Mouse (Mus musculus) hematopoietic stem cell, adult 5-6 weeks (primary cell): ENCODE measurements around the gene Afdn. TPM values are rescaled to one million over a fixed set of nuclear protein-coding genes. Genes with fewer than 3 reads are reported as not detected.

Source experiments
- total RNA-seq: library from RNA; stranded (forward); fragments of 172-1452, 232-1000 nt; gene quantifications from 2 replicates; pipeline ENCODE4 v1.2.3, GENCODE M21; 2017

Afdn gene
- total RNA-seq, 1 experiment from 2014 or later: 18.8 TPM

Other genes with a start within 250 kb of the Afdn start
- gene Tcte2, start 1.3 kb downstream of the Afdn start, total RNA-seq: 0.25 TPM in 1 of 2 replicates, not detected in the other
- gene Gm7168, start 187.8 kb downstream of the Afdn start, total RNA-seq: not detected in 2 replicates
- not detected in 2 replicates for gene Gm7356, start 243.2 kb downstream of the Afdn start, total RNA-seq